Mouse (Mus musculus) gonadal fat pad, adult 2 months (tissue): ENCODE data around the gene Arl6ip1. TPM values are rescaled to one million over a fixed set of nuclear protein-coding genes. Genes with fewer than 3 reads are reported as not detected.
A peak's percentile ranks its signal among the peaks of the same experiment; 100 is the strongest.

ENCODE experiments used
- DNase-seq: peaks from one replicate; pipeline ENCODE4 v3.0.0-alpha.2; 2012; ENCODE audit warnings: low read depth
- polyA plus RNA-seq: library from polyadenylated mRNA; depleted of rRNA; stranded (reverse); fragments of >200 nt; gene quantifications from 2 replicates; pipeline ENCODE4 v1.2.3, GENCODE M21; 2012; rRNA removed

Gene Arl6ip1
- polyA plus RNA-seq, 1 experiment = 137 TPM

DNA sequence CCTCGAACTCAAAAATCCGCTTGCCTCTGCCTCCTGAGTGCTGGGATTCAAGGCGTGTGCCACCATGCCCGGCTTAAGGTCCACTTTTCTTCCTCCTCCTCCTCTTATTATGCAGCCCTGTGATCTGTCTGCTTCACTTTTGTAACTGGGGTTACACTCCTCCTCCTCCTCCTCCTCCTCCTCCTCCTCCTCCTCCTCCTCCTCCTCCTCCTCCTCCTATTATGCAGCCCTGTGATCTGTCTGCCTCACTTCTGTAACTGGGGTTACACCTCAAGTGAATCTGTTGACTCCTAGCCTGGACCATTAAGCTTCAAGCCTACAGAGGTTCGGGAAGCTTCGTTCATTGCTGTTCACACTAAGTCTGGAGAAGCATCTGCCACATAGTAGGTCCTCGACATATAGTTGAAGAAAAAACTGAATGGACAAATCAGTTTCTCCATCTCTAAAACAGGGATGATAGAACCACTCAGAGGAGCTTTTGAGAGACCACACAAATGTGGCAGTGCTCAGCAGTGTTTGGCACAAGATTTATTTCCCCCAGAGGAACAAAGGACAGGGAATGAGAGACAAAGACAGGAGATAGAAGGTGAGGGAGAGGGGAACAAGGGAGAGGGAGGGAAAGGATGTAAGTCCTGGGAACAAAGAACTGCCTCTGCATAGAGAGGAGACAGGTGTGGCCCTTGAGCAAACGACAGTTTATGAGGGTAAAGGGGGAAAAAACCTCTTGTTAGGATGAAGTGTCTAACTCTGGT, 12.5 kb downstream of the Arl6ip1 start:
- DNase-seq = no peak

DNA sequence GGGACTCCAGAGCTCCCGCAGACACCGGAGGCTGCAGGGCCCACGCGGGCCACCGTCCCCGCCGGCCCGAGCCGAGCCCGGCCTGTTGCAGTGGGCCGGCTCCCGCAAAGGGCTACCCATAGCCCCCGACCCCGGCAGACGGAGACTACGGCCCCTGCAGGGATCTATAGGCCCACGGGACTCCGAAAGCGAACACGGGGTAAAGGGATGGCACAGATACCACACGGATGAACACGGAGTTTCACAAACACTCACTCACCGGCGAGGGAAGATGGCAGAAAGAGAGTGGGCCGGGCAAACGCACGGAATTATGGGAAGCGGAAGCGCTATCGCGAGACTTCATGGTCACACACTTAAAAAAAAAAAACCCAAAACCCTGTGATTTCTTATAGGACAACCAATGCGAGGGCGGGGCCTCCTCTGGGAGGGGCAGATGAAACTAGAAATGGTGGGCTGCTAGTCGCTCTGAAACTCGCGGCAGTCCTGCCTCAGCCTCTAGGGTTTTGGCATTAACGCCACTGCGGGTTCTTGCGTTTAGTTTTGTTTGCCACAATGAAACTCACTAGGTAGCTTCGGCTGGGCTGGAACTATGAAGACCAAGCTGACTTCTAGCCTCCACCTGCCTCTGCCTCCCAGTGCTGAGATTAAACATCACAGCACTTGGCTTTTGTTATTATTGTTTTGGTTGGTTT, 13.4 kb downstream of the Arl6ip1 start, which contains the start of gene Rps15a:
Gene Rps15a, minus strand, starts transcription at position 312 of the 692 bp plus-strand sequence.
- DNase-seq = peak; percentile 73

DNA sequence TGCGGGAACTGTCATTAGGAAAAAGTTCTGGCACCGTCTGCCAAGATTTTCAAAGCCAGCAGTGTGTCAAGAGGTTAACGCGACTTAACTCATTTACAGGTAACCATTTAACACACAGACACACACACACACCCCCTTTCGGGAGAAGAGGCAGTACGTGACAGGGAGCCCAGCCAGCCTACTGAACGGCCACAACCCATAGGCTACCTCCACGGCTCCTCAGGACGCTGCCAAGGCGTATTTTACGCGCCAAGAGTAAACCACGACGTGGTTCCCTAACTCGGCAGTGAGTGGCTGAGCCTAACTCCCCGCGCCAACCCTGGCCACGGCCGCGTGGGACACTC, 14.0 kb downstream of the Arl6ip1 start:
- no peak for DNase-seq

DNA sequence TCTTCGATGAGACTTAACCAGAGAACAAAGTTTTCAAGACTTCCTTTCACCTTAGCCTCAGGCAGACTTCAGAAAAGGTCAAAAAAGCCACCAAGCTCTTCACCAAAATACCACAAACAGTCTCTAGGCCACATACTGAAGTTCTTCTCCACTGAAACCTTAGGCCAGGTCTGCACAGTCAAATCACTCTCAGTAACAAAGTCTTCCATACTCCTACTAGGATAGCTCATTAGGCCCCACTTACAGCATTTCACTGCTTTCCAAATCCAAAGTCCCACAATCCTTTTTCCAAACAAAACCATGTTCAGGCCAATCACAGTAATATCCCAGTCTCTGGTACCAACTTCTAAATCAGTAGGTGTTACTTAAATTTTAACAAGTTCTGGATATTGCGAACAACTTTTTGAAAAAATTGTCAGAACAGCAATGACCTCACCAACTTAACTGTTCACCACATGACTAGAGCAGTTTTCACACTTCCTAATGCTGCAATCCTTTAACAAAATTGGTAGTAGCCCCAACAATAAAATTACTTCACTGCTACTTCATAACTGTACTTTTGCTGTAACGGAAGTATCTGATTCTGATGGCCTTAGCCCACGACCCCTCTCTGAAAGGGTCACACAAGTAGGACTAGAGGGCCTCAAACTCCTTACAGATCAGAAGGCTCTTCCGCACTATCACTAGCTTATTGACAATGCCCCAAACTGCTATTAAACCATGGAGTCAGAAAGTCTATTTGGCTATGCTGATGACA, 15.7 kb downstream of the Arl6ip1 start:
- DNase-seq = no peak

DNA sequence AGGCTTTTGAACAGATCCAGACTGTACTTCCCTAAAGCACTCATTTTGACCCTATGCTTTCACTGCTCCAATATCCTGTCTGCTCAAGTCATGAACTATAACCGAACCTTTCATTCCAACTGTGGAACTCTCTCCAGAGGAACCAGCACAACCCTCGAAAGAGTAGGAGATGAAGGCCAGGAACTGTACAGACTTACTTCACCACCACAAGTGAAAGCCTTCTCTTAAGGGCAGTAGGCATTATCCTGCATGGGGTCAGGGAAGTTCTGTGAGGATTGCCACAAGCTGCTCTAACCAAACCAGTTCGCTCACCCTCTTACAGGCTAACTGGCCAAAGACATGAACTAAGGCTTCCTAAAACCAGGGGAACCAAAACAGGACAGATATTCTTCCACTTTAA, 18.3 kb downstream of the Arl6ip1 start:
- no peak for DNase-seq

DNA sequence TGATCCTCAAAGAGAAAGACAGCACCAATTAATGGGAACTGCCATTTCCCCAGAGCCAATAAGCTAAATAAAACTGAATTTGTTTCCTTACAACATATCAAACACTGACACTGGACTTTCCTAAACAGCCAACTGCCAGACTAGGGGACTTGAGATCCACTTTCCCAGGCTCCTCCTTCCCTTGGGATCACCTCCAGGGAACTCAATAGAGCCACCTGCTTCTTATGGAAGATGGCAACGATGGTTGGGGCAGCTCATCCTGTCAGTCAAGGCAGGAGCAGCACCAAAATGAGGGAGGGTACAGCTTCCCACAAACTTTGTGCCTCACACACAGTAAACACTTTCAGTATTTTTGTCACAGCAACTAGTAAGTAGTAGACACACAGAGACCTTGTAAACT, 21.8 kb downstream of the Arl6ip1 start:
- DNase-seq = no peak

DNA sequence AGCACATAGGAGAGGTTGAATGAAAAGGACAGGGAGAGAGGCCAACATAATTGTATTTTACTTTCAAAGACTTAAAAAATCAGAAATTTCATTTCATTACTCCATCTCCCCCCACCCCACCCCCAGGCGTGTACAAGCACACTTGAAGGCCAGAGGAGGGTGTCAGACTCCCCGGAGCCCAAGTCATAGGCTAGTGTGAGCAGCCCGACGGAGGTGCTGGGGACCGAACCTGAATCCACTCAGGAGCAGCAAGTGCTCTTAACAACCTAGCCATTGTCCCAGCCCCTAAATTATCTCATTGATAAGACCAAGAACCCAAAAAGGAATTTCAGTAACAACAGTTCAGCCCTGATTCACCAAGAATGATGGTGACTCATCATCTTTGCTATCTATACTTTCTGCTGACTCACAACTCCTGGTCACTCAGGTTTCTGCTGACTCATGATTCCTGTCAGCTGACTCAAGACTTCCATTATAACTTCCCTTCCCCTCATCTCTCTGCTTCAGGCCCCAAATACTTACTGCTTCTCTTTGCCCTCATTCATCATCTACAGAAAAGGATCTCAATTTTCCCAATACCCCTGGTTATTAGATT, 24.9 kb downstream of the Arl6ip1 start:
- no peak for DNase-seq

DNA sequence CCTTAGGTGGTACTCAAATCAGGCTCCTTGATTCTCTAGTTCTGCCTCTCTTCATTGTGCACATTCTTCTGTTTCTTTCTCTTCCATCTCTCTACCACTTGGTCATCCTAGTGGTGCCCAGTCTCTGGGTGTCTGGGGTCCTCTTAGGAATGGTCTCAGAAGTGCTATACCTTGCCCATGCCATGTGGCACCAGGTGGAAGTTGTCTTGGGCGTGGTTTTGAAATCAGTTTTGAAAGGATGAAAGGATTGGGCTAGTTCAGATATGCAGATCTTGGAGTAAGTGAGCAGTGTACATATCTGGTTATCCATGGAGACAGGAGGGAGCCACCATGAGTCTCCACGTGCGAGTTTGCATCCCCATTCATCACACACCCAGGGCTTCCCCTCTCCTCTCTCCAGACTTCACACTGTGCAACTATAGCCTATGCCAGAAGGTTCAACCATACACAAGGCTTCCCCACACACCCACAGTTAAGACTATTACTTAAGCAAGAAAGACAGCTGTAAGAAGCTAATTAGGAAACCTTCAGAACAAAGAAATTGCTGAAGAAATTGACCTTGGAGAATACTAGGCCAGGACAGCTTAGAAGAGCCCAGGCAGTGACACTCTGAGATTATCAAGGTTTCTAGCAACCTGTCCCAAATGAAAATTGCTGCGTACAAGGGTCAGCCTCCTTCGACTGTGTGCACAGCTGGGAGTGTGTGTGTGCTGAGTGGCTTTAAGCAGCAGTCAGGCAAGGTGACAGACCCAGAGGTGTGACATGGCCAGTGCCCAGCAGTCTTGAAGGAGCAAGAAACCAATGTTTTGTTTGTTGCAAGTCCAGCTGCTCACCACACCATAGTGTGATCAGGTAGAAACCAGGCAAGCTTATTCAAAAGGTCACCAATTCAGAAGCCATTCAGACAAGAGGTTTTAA, 25.7 kb downstream of the Arl6ip1 start:
- no peak for DNase-seq

DNA sequence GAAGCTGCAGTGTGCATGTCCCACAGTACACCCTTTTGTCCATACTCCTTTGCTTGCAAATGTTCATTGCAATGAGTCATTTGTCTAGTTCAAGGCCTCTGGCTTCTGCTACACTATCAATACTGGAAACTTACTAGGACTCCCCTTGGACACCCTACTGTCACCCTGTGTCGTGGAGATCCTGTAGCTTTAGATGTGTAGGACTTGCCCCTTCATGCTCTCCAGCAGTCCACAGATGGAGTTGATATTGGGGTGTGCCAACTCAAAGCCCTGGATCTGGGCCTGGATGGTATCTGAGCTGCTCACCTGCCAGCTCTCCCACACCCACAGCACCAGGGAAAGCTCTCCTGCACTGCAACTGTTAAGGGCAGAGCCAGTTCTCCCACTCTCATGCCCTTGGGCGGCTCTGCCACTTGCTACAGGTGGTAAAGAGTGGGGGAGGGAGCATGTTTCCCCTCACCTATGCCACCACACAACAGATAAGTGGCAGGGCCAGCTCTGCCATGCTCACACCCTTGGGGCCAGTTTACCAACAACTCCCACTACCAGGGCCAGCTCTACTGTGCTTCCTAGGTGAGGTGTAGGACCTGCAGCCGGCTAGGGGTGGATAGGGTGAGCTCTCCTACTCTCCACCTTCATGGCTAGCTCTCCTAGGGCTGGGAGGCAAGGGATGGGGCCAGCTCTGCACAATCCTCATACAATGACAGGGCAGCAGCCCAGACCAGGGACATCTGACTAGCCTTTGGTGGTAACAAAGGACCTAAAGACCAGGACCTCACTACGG, 26.6 kb downstream of the Arl6ip1 start:
- DNase-seq = peak; percentile 77

DNA sequence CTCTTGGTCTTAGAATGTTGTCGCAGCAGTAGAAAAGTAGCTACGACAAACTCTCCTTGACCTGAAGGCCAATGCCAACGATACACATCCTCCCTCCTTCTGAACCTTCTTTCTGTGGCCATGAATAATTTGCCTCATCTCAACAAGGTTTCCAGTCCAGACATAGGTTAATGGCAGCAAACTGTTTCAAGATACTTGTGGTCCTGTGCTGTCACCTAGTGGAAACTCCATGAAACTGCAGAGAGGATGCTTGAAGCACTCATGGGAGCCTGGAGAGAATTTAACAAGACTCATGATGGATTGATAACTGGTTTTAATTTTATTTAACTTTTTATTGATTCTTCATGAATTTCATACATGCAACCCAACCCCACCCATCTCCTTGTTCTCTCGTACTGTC, 27.2 kb downstream of the Arl6ip1 start:
- DNase-seq = no peak

DNA sequence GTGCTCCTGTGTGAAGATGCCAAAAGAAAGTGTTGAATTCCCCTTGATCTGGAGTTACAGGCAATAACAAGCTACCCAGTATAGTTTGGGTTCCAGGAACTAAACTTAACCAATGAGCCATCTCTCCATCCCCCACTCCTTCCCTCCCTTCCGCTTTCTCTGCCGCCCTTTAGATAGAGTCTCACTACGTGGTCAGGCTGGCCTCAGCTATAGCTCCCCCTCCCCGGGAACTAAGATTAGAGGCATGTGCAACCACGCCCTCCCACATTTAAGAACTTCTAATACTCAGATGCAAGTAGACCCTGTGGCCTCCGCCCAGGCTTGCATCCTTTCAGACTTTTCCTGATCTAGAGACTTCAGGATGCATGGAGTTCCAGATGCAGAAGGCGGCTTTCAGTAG, 31.8 kb downstream of the Arl6ip1 start:
- no peak for DNase-seq

DNA sequence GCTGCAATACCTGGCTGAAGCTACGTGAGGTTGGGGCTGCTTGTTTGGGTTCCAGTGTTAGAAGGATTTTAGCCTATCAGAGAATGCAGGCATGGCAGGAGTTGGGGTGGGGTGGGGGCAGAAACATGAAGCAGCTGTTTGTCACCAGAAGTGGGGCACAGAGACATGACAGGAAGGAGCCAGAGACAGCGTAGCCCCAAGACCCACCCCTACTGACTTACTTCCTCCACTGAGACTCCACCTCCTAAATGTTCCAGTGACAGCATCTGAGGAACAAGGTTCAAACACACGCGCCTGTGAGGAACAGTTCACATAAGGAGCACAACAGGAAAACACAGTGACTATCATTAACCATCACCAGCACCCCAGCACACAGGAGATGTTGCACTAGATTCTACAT, 49.5 kb downstream of the Arl6ip1 start:
- DNase-seq = no peak

DNA sequence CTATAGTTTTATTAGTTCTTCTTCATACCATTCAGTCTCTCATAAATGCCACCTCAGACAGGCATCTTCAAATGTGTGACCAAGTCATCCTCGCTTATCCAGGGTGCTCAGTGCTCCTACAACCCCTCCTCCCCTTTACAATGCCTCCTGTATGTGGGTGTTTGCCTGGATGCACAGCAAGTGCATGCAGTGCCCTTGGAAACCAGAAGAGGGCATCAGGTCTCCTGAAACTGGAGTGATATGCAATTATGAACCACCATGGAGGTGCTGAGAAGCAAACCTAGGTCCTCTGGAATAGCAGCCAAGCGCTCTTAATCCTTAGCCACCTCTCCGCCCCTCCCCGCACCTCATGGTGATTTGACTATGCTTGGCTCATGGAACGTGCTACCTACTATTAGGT, 50.4 kb downstream of the Arl6ip1 start:
- no peak for DNase-seq

Other genes with a start within 250 kb of the Arl6ip1 start
- gene Rps15a, start 13.5 kb downstream of the Arl6ip1 start, polyA plus RNA-seq = 1,278 and 1,771 TPM in 2 replicates
- 33.3 and 37.6 TPM in 2 replicates for gene Smg1, start 114.0 kb upstream of the Arl6ip1 start, polyA plus RNA-seq